Mouse (Mus musculus): Measurements from ENCODE around the gene Sptan1.

DNA sequence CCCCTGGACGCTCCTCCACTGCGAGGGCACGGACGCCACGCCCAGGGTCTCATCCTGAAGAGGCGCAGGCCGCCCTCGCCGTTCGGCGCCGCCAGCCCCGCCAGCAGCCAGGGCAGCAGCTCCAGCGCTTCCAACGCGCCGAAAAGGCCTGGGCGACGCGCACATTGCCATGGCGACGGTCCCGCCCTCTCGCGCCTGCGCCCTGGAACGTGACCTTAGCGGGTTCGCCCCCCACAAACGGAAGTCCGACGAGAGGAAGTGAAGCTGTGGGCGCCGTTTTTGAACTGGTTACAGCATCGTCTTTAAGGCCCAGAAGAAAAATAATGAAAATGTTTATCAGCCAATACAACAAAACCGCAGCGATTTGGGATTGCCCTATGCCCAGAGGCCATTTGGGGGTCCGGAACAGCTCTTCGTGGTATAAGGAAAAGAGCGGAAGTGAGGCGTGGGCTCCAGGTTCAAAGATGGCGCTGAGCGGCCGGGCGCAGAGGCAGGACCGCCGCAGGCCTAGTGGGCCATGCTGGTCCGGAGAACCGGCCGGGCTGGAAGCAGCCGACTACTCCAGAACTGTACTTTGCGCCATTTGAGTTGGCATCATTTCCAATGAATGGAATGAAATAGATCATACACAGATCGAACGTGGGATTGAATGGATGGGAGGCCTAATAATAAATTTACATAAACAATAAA lies 83.5 kb downstream of the Sptan1 start, which contains the start of gene Wdr34:
- TF ChIP-seq GATA1 (IDR thresholded peaks at IDR 0.05; ENCODE audit: borderline replicate concordance, low read length) (no peak), FLI1 (IDR thresholded peaks at IDR 0.05; ENCODE audit: low read length) (peak; percentile 91)
